Mouse (Mus musculus) embryonic facial prominence, embryonic 10.5 days (tissue): ENCODE measurements around the gene Slc24a1. TPM values are rescaled to one million over a fixed set of nuclear protein-coding genes. Genes with fewer than 3 reads are reported as not detected.

ENCODE experiments used
- DNase-seq: peaks from one replicate; pipeline ENCODE4 v3.0.0-alpha.2; 2017; ENCODE audit warnings: low spot score
- H3K27ac ChIP-seq: fragments of 300-500 bp; sonication (generic); replicated peaks from 2 replicates; pipeline ENCODE4 v1.5.1; 2016; ENCODE audit warnings: mild to moderate bottlenecking
- H3K27me3 ChIP-seq: fragments of 300-500 bp; sonication (generic); replicated peaks from 2 replicates; pipeline ENCODE4 v1.6.1; 2016; ENCODE audit warnings: low read depth, mild to moderate bottlenecking; ENCODE audit not compliant: poor library complexity, severe bottlenecking
- H3K36me3 ChIP-seq: fragments of 300-500 bp; sonication (generic); replicated peaks from 2 replicates; pipeline ENCODE4 v1.6.1; 2016; ENCODE audit warnings: mild to moderate bottlenecking, moderate library complexity
- H3K4me1 ChIP-seq: fragments of 300-500 bp; sonication (generic); 2 replicates; pipeline ENCODE4 v1.6.1; 2016
- H3K4me3 ChIP-seq: fragments of 300-500 bp; sonication (generic); 2 replicates; pipeline ENCODE4 v1.5.1; 2016; ENCODE audit warnings: mild to moderate bottlenecking, moderate library complexity
- H3K9me3 ChIP-seq: fragments of 300-500 bp; sonication (generic); 2 replicates; pipeline ENCODE4 v1.6.1; 2016; ENCODE audit warnings: mild to moderate bottlenecking
- WGBS: fragments of 180-500 bp; shearing (Covaris S2); methylation state at CpG from one replicate; pipeline ENCODE4 v1.1.7; 2016; 5-methylcytosine and 5-hydroxymethylcytosine counted together
- polyA plus RNA-seq: library from polyadenylated mRNA; unstranded; fragments of >200 nt; fragmentation: Nextera tagmentation; extraction: Ambion mirVana; gene quantifications from 2 replicates; pipeline ENCODE4 v1.2.1, GENCODE M21; 2016

The Slc24a1 gene
- polyA plus RNA-seq, 1 experiment from 2014 or later = 0.02 TPM

DNA sequence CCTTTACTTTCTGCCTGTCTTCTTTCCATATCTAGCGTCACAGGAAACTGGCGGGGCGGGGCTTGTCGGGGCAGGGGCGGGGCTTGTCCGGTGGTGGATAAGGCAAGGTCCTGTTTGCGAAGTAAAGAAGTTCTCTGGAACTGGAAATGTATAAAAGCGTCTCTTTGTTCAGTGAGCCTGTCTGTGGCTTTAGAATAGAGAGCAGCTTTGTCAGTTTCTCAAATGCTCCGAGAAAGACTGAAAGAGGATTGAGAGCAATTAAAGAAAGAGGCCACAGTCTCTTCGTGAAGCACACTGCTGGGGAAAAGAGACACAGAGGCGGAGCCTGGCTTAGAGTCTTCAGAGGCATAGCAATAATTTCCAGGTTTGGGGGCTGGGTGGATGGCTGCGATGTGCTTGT is 4.9 kb upstream of the Slc24a1 start:
- DNase-seq = peak; percentile 49
- Histone ChIP-seq H3K9me3 (no peaks in the 10 kb centered on the region), H3K4me1 (peaks cover 25% of the 10 kb centered on the region), H3K4me3 (peak overlapping the region; percentile 37), H3K36me3 (no peaks in the 10 kb centered on the region; the same call in 1 of the 2 replicates), H3K27me3 (peaks cover 31% of the 10 kb centered on the region), H3K27ac (peak overlapping the region; percentile 63; the same call in 1 of the 2 replicates)
- WGBS = 22% methylated on average over 12 of the region's 12 CpGs

DNA sequence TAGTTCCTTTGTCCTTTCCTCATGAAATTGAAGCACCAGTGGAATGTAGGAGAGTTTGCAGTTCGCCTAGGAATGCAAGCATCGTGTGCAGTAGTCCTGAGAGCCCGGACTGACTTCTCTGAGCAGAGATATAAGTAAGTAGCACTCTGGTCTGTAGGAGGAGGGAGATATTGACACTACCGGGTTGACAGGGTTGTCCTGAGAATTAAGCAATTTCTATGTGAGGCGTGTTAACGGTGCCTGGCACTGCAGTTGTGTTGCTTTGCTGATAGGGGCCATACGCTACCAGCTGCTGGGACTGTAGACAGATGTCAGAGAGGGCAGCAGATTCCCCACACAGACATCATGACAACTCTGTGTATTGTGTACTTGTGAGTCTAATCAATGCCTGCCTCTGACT is 1.8 kb upstream of the Slc24a1 start:
- Histone ChIP-seq H3K4me1 (peaks cover 13% of the 10 kb centered on the region), H3K27ac (no peak overlapping the region), H3K27me3 (peaks cover 59% of the 10 kb centered on the region), H3K4me3 (no peak overlapping the region), H3K36me3 (no peaks in the 10 kb centered on the region), H3K9me3 (no peaks in the 10 kb centered on the region)
- no peak for DNase-seq
- WGBS = 81% methylated on average over 7 of the region's 7 CpGs

DNA sequence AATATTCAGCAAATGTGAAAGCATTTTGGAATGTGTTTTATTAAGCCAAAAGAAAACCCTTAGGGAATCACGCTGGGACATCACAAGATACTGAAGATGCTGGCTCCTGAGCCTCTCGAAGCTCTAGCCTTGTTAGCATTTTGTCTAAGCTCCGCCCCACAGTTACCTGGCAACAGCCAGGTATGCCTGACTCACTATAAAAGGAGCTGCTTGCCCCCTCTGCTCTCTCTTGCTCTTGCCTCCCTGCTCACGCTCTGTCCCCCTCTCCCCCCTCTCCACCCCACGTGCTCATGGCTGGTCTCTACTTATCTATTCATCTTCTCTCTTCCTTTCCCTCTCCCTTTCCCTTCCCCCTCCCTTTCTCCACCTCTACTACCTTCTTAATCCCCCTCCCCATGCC is 648 bp upstream of the Slc24a1 start:
- H3K9me3 ChIP-seq = no peaks in the 10 kb centered on the region
- peaks cover 13% of the 10 kb centered on the region for H3K4me1 ChIP-seq
- no peak for DNase-seq
- 13% methylated on average over 5 of the region's 5 CpGs for WGBS
- H3K27ac ChIP-seq = no peak overlapping the region
- H3K36me3 ChIP-seq = no peaks in the 10 kb centered on the region
- H3K27me3 ChIP-seq = peaks cover 69% of the 10 kb centered on the region
- no peak overlapping the region for H3K4me3 ChIP-seq

DNA sequence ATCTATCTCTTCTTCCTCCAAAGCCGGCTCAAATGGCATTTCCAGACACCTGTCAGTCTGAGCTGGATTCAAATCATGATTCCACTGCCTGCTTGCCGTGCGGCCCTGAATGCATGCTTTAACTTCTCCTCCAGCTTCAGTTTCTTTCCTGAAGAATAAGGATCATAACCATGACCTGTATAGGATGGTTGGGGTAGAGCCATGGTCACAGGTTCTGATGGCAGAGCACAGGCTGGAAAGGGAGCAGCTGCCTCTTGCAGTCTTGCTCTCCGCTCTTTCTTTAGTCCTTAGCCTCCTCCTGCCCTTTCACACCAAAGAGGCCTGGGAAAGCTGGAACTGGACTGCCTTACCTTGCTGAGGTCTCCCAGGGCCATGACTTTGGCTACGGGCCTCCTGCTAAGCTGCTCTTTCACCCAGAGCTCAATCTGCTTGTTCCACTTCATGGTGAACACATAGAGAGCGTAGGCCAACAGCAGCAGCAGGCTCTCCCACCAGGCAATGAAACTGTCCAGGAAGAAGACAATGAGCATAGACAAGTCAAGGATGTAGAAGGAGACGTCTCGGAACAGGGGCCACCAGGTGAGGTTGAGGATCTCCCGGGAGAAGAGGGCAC is 3.8 kb downstream of the Slc24a1 start:
- no peak for DNase-seq
- Histone ChIP-seq H3K4me3 (no peak overlapping the region), H3K27ac (no peak overlapping the region), H3K27me3 (peaks cover 82% of the 10 kb centered on the region), H3K4me1 (peaks cover 14% of the 10 kb centered on the region; the same call in 1 of the 2 replicates), H3K9me3 (no peaks in the 10 kb centered on the region), H3K36me3 (no peaks in the 10 kb centered on the region)
- 88% methylated on average over 9 of the region's 9 CpGs for WGBS

DNA sequence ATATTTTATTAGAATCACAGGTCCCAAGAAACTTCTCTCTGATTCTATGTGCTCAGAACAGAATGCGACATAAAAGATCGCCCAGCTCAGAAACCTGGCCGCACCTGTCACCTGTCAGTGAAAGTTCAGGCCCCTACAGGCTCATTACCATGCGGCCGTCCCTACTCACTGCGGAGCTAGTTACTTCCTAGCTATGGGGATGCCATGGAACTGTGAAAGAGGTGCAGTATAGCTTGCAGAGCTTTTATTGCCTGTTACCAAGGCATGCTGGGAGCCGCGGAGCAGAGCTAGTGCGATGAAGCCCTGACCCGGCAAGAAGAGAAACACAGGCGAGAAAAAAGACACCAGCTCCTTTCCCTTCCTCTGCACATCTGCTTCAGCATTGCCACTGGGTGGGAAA is 7.4 kb downstream of the Slc24a1 start:
- WGBS = 24% methylated on average over 11 of the region's 11 CpGs
- Histone ChIP-seq H3K9me3 (no peaks in the 10 kb centered on the region), H3K36me3 (no peaks in the 10 kb centered on the region), H3K27me3 (peaks cover 54% of the 10 kb centered on the region), H3K4me1 (peaks cover 8% of the 10 kb centered on the region; the same call in 1 of the 2 replicates), H3K4me3 (no peak overlapping the region), H3K27ac (no peak overlapping the region)
- no peak for DNase-seq

DNA sequence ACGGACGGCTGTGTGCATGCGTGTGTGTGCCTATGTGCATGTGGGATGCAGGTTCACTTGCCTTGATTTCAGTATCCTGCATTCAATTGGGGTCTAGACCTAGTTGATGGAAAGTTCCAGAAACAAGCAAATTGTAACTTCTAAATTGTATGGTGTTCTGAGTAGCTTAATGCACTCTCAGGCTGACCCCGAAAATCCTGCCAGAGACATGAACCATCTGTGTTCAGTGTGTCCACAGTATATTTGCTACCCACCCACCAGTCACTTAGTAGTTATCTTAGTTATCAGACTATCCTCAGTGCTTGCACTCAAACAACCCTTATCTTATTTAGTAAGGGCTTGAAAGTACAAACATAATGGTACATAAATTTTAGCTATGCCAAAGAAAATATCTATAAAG is 9.8 kb downstream of the Slc24a1 start:
- no peak overlapping the region for H3K27ac ChIP-seq

DNA sequence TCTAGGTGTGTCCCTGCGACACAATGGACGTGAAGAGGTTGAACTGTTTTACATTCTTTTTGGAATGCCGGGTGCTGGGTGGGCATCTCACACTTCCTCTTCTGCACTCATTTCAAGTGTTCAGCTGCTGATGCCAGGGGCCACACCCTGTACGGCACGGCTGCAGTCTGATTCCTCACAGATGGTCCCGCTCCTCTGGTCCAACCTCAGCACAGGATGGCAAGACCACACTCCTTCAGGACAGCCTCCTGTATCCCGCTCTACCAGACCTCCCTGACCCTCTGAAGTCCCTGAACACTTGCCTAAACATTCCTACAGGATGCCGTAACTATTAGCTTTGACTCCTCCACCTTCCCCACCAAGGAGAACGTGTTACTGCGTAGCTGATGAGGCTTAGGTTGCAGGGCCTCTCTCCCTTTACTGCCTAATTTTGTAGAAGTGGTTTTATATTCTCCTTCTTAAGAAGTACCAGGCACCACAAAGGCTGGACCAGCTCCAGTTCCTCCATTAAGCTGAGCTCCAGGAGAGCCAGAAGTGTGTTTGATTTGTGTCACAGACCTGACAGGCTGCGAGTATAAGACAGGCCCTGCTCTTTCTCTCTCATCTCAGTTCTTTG is 10.6 kb downstream of the Slc24a1 start:
- 80% methylated on average over 11 of the region's 11 CpGs for WGBS
- no peak overlapping the region for H3K27ac ChIP-seq
- H3K27me3 ChIP-seq = peaks cover 42% of the 10 kb centered on the region
- H3K4me3 ChIP-seq = no peak overlapping the region
- no peak for DNase-seq
- 0 out of 2 replicates have a peak, but pooled peaks cover 7% of the 10 kb centered on the region for H3K4me1 ChIP-seq
- H3K36me3 ChIP-seq = no peaks in the 10 kb centered on the region
- no peaks in the 10 kb centered on the region for H3K9me3 ChIP-seq

More for the DNA sequence above, 9.8 kb downstream of the Slc24a1 start:
- peaks cover 8% of the 10 kb centered on the region; the same call in 1 of the 2 replicates for H3K4me1 ChIP-seq
- 88% methylated on average over 4 of the region's 4 CpGs for WGBS
- no peak for DNase-seq
- H3K36me3 ChIP-seq = no peaks in the 10 kb centered on the region
- H3K27me3 ChIP-seq = peaks cover 38% of the 10 kb centered on the region
- H3K4me3 ChIP-seq = no peak overlapping the region
- H3K9me3 ChIP-seq = no peaks in the 10 kb centered on the region

DNA sequence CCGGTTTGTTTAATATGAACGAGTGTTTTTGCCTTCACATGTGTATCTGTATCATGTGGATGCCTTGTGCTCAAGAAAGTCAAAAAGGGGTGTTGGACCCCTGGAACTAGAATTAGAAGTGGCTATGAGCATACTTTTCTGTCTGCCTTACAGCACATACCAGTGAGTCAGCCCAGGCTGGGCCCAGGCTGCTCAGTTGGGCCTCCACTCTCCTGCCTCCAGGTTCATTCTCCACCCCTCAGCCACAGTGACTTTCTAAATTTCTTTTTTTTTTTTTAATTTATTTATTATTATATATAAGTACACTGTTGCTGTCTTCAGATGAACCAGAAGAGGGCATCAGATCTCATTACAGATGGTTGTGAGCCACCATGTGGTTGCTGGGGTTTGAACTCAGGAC is 11.6 kb downstream of the Slc24a1 start:
- no peak overlapping the region for H3K4me3 ChIP-seq
- H3K4me1 ChIP-seq = peaks cover 8% of the 10 kb centered on the region; the same call in 1 of the 2 replicates
- no peaks in the 10 kb centered on the region for H3K9me3 ChIP-seq
- no peak overlapping the region for H3K27ac ChIP-seq
- H3K27me3 ChIP-seq = peaks cover 36% of the 10 kb centered on the region
- H3K36me3 ChIP-seq = no peaks in the 10 kb centered on the region
- WGBS = 81% methylated on average over 2 of the region's 2 CpGs
- no peak for DNase-seq

DNA sequence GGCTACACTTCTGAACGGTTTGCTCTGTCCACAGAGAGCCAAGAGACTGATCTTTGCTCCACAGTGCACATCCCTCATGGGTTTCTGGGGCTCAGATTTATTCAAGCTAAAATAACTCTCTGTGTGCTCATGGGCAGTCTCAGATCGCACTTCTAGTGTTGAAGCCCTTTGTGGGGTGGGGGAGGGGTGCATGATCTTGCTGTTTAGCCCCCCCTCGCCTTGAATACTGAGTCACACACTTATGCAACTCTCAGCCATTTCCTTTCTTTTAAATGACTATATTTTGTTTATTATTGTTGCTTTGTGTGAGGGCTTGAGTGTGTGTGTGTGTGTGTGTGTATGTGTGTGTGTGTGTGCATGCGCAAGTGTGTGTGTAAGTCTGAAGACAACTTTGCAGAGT is 12.1 kb downstream of the Slc24a1 start:
- WGBS = 66% methylated on average over 4 of the region's 4 CpGs
- no peaks in the 10 kb centered on the region for H3K36me3 ChIP-seq

DNA sequence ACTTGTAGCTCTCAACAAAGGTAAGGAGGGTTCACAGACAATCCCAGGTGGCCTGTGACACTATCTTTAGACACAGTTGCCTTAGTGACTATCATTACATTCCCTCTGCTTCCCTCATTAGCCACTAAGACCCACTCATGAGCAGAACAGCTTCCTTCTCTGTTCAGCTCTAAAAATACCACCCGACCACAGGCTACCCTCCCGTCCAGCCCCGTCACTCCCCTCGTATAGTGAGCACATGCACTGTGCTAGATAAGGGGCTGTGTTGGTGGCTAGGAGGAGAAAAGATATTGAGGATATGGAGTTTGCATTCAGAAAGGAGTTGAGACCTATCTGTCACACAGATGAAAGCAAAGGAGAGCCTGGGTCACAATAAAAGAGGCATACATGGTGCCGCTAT is 12.9 kb downstream of the Slc24a1 start:
- DNase-seq = no peak
- Histone ChIP-seq H3K9me3 (no peaks in the 10 kb centered on the region), H3K4me3 (no peak overlapping the region), H3K4me1 (peaks cover 15% of the 10 kb centered on the region), H3K27me3 (peaks cover 24% of the 10 kb centered on the region), H3K27ac (no peak overlapping the region), H3K36me3 (no peaks in the 10 kb centered on the region)
- WGBS = 85% methylated on average over 5 of the region's 5 CpGs

More for the DNA sequence above, 12.1 kb downstream of the Slc24a1 start:
- Histone ChIP-seq H3K4me1 (peaks cover 11% of the 10 kb centered on the region), H3K27ac (no peak overlapping the region), H3K27me3 (peaks cover 31% of the 10 kb centered on the region), H3K4me3 (no peak overlapping the region), H3K9me3 (no peaks in the 10 kb centered on the region)
- DNase-seq = no peak

DNA sequence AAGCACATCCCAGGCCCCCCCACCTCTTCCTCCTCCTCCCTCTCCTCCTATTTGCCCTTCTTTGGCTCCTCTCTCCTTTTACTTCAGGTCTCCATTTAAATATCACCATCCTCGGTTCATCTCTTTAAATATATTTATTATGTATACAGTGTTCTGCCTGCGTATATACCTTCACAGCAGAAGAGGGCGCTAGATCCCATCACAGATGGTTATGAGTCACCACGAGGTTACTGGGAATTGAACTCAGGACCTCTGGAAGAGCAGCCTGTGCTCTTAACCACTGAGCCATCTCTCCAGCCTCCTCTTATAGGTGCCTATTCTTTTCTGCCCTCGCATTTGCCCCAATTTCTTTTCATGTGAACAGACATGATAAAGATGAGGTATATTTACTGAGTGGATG is 13.9 kb downstream of the Slc24a1 start:
- Histone ChIP-seq H3K4me1 (peaks cover 21% of the 10 kb centered on the region), H3K9me3 (no peaks in the 10 kb centered on the region), H3K27ac (no peak overlapping the region), H3K36me3 (no peaks in the 10 kb centered on the region), H3K4me3 (no peak overlapping the region), H3K27me3 (peaks cover 13% of the 10 kb centered on the region; the same call in 1 of the 2 replicates)
- 63% methylated on average over 5 of the region's 5 CpGs for WGBS
- DNase-seq = no peak

DNA sequence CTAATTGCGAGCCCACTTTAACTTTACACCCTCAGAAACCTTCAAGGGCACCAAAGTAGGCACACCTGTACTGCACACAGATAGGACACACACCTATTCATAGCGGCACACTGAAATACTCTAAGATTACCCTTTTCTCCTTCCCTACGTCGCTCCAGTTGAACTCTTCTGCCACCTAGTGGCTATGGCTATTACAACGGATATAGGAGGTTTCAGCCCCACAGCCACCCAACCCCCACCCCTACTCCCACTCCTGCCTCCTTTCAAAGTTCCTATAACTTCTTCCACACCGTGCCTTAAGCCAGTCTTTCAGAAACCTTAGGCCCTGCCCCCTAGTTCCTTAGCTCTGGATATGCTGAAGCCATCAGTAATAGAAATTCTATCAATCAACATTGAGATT is 14.9 kb downstream of the Slc24a1 start:
- 0 out of 2 replicates have a peak, but pooled peaks cover 11% of the 10 kb centered on the region for H3K27me3 ChIP-seq
- no peaks in the 10 kb centered on the region for H3K36me3 ChIP-seq
- 0 out of 2 replicates have a peak overlapping the region, but pooled peaks have one; percentile 6 for H3K27ac ChIP-seq
- peak; percentile 59 for DNase-seq
- H3K4me3 ChIP-seq = no peak overlapping the region
- WGBS = 5% methylated on average over 6 of the region's 6 CpGs
- no peaks in the 10 kb centered on the region for H3K9me3 ChIP-seq
- peaks cover 28% of the 10 kb centered on the region for H3K4me1 ChIP-seq
